Comparison of ENCODE assay signal across 23 mouse cellular contexts in the genomic region with DNA sequence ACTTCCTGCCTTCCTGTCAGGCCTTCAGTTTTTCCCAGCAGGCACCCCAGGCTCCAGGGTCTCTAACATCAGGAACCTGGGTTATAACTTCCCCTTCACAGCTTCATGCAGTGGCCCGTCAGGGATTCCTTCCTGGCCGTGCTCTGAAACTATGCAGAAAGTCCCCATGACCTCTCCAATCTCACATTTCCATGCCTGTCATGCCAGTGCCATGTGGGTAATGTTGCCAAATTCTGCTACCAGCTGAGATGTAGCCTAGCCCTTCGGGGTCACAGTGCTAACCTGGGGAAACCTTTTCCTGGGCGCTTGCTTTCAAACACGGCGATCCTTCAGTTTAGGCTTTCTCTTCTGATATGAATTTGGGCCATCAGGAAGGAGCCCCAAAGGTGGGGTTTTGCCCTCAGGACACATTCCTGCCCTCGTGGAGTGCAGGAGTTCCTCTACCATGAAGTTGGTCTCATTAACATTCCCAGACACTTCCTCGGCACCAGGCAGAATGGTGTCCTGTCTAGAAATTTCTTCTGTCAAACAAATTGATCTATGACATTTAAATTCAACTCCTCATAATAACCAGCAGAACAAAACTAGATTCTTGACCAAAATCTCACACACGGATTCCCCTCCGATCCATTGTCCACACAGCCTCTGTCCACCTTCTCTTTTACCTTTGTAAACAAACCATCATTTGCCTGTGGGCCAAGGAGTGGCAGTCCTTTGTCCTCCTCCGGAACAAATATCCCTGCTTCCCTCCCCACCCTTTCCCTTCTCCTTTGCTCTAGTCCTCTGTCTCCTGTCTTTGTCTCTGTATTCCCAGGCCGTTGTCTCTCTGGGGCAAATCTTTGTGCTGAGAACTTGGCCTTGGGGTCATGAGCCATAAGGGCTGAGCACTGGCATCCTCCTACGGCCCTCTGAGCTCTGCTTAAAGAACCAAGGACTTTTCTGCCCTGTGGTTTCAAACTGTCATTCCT. TPM values are rescaled to one million over a fixed set of nuclear protein-coding genes. Genes with fewer than 3 reads are reported as not detected.
DNase-seq lines count a peak whose midpoint lies in the region; ATAC-seq lines count a peak whose summit lies in the region.
"Had no signal": no experiment of that assay in that cellular context is flagged by ENCODE, and none has a peak within 500 bp of the region (broad histone marks: within the 10 kb centered on the region; RNA-seq: fewer than 3 reads in every experiment).

No protein-coding gene starts in this region.

- H3K9ac ChIP-seq in heart, embryonic 11.5 days (ENCODE audit: low read depth, low read length): no peak overlapping the region
- H3K9ac ChIP-seq: forebrain, embryonic 13.5 days; heart, embryonic 12.5 days; kidney, embryonic 15.5 days; limb, embryonic 15.5 days; liver, embryonic 15.5 days; midbrain, embryonic 12.5 days; neural tube, embryonic 13.5 days had no signal

- no peak overlapping the region for H3K4me2 ChIP-seq in heart, embryonic 11.5 days
- H3K4me2 ChIP-seq: forebrain, embryonic 13.5 days; heart, embryonic 12.5 days; kidney, embryonic 15.5 days; limb, embryonic 15.5 days; liver, embryonic 15.5 days; midbrain, embryonic 12.5 days; neural tube, embryonic 13.5 days had no signal

- no peaks in the 10 kb centered on the region for H3K27me3 ChIP-seq in heart, embryonic 10.5 days (ENCODE audit: insufficient read depth, poor library complexity, severe bottlenecking)
- no peaks in the 10 kb centered on the region for H3K27me3 ChIP-seq in heart, embryonic 11.5 days (ENCODE audit: control insufficient read depth, insufficient read depth, low read length)
- H3K27me3 ChIP-seq: forebrain, embryonic 13.5 days; heart, embryonic 12.5 days; kidney, embryonic 15.5 days; limb, embryonic 15.5 days; liver, embryonic 15.5 days; midbrain, embryonic 12.5 days; neural tube, embryonic 13.5 days had no signal

- H3K36me3 ChIP-seq in heart, embryonic 10.5 days: no peaks in the 10 kb centered on the region
- H3K36me3 ChIP-seq in heart, embryonic 11.5 days (ENCODE audit: control insufficient read depth, insufficient read depth, low read length): no peaks in the 10 kb centered on the region
- H3K36me3 ChIP-seq: G1E; heart, embryonic 12.5 days; kidney, embryonic 15.5 days; limb, embryonic 15.5 days; liver, embryonic 15.5 days; midbrain, embryonic 12.5 days; neural tube, embryonic 13.5 days had no signal

- peak overlapping the region; percentile 72 for H3K27ac ChIP-seq in heart, embryonic 10.5 days
- H3K27ac ChIP-seq in heart, embryonic 11.5 days (ENCODE audit: low read depth, low read length): no peak overlapping the region
- H3K27ac ChIP-seq: forebrain, embryonic 13.5 days; hindbrain, postnatal 0 days; kidney, embryonic 15.5 days; limb, embryonic 15.5 days; liver, embryonic 15.5 days; macrophage; midbrain, embryonic 12.5 days; neural tube, embryonic 13.5 days had no signal

- 62% methylated on average over 13 of the region's 13 CpGs for WGBS in heart, embryonic 10.5 days
- 57% methylated on average over 13 of the region's 13 CpGs for WGBS in heart, embryonic 11.5 days (ENCODE audit: insufficient replicate concordance)

- no peak overlapping the region for H3K4me3 ChIP-seq in heart, embryonic 10.5 days
- H3K4me3 ChIP-seq in heart, embryonic 11.5 days (ENCODE audit: low read depth, low read length): no peak overlapping the region
- H3K4me3 ChIP-seq: forebrain, embryonic 13.5 days; heart, embryonic 12.5 days; kidney, embryonic 15.5 days; limb, embryonic 15.5 days; liver, embryonic 15.5 days; midbrain, embryonic 12.5 days; neural tube, embryonic 13.5 days had no signal

- H3K4me1 ChIP-seq in heart, embryonic 10.5 days: peaks cover 29% of the 10 kb centered on the region
- peaks cover 6% of the 10 kb centered on the region; the same call in 1 of the 2 replicates for H3K4me1 ChIP-seq in heart, embryonic 11.5 days (ENCODE audit: control insufficient read depth, insufficient read depth, low read length)
- H3K4me1 ChIP-seq: forebrain, embryonic 13.5 days; midbrain, embryonic 12.5 days; neural tube, embryonic 13.5 days had no signal

- H3K9me3 ChIP-seq in heart, embryonic 10.5 days: no peaks in the 10 kb centered on the region
- H3K9me3 ChIP-seq in heart, embryonic 11.5 days (replicated peaks; ENCODE audit: control insufficient read depth, low read length): no peaks in the 10 kb centered on the region
- H3K9me3 ChIP-seq: forebrain, embryonic 13.5 days; heart, embryonic 12.5 days; kidney, embryonic 15.5 days; limb, embryonic 15.5 days; liver, embryonic 15.5 days; midbrain, embryonic 12.5 days; neural tube, embryonic 13.5 days had no signal

- no peak for ATAC-seq in heart, embryonic 11.5 days (replicated peaks; ENCODE audit: insufficient number of reproducible peaks, low FRiP score, low TSS enrichment)
- ATAC-seq: forebrain, embryonic 13.5 days; hindbrain, postnatal 0 days; intestine, postnatal 0 days had no signal

- DNase-seq in heart, embryonic 10.5 days (ENCODE audit: low spot score): no peak
- peak; percentile 30 for DNase-seq in testis, postnatal 10 days (ENCODE audit: low spot score)
- no peak for DNase-seq in testis, postnatal 14 days (ENCODE audit: low spot score)
- peak; percentile 72 for DNase-seq in ZHBTc4 (ENCODE audit: low read depth, low spot score)
- DNase-seq in layer of hippocampus, adult 8-10 months (ENCODE audit: low spot score in 2 of 2): no peak
- no peak for DNase-seq in ovary, postnatal 10 days (ENCODE audit: low spot score)
- DNase-seq: cerebellum, adult 8-10 months; heart, postnatal 36 days; right cerebral cortex, postnatal 14 days; thymus, adult 2 months had no signal

RNA-seq across cellular contexts. Expression of a gene that starts 17.4 kb away (rescaled TPM):
- polyA plus RNA-seq in heart, embryonic 10.5 days (2016; fragmentation: Nextera tagmentation; extraction: Ambion mirVana): 148 and 160 TPM in 2 replicates
- 177 and 185 TPM in 2 replicates for polyA plus RNA-seq in heart, embryonic 11.5 days (2014; fragmentation: Nextera tagmentation; extraction: Ambion mirVana)
- total RNA-seq in layer of hippocampus, adult 8-10 months (2022): 1 to 10 TPM in 1 of 4 experiments, under 1 TPM in 3; 0.49 to 1.0 (median 0.77) TPM
- total RNA-seq: common myeloid progenitor, adult 5-6 weeks had no signal
- polyA plus RNA-seq: G1E, macrophage had no signal

Comparison
In these comparisons a context has a peak if more than half of its experiments do, and no peak if none do; other contexts are left out.
1. DNase-seq: peak in testis, postnatal 10 days (single experiment) and ZHBTc4 (single experiment); none in heart, embryonic 10.5 days (single experiment), testis, postnatal 14 days (single experiment), layer of hippocampus, adult 8-10 months (0 of 2) and ovary, postnatal 10 days (single experiment).